Mouse (Mus musculus) cerebellum, adult 2 months (tissue): ENCODE measurements around the gene Snd1. TPM values are rescaled to one million over a fixed set of nuclear protein-coding genes. Genes with fewer than 3 reads are reported as not detected.
A peak's percentile ranks its signal among the peaks of the same experiment; 100 is the strongest.

Experiments used
- DNase-seq, 2 experiments: peaks; one replicate each; pipeline ENCODE4 v3.0.0; 2021
- H3K27ac ChIP-seq: fragments of 200-500 bp; 2 replicates; pipeline ENCODE4 v1.5.1; 2012; ENCODE audit warnings: low read length, control low read depth, inconsistent platforms; ENCODE audit not compliant: insufficient read depth
- H3K27me3 ChIP-seq: fragments of 200-500 bp; 2 replicates; pipeline ENCODE4 v1.6.1; 2012; ENCODE audit warnings: inconsistent platforms, mild to moderate bottlenecking, low read length, moderate library complexity; ENCODE audit not compliant: control insufficient read depth, insufficient read depth
- H3K4me1 ChIP-seq: fragments of 200-500 bp; 2 replicates; pipeline ENCODE4 v1.6.1; 2011; ENCODE audit warnings: low read length; ENCODE audit not compliant: control insufficient read depth, insufficient read depth
- H3K4me3 ChIP-seq: fragments of 200-500 bp; replicated peaks from 2 replicates; pipeline ENCODE3; 2011; ENCODE audit warnings: mild to moderate bottlenecking, low read depth, low read length, control low read depth; ENCODE audit not compliant: insufficient read depth
- CTCF ChIP-seq: fragments of 200-500 bp; IDR thresholded peaks from 2 replicates; pipeline ENCODE4 v1.5.1; 2011; ENCODE audit warnings: low read depth, mild to moderate bottlenecking, control low read depth, low read length, moderate library complexity, borderline replicate concordance; ENCODE audit not compliant: insufficient read depth
- POLR2A ChIP-seq: fragments of 200-500 bp; IDR thresholded peaks from 2 replicates; pipeline ENCODE4 v1.6.1; 2011; ENCODE audit warnings: low read length, control low read depth, borderline replicate concordance; ENCODE audit not compliant: insufficient read depth
- WGBS: fragments of 180-500 bp; shearing (Covaris S2); methylation state at CpG from one replicate; pipeline ENCODE4 v1.1.7; 2018; 5-methylcytosine and 5-hydroxymethylcytosine counted together
- polyA plus RNA-seq: library from polyadenylated mRNA; depleted of rRNA; stranded (reverse); fragments of >200 nt; gene quantifications from 2 replicates; pipeline ENCODE4 v1.2.3, GENCODE M21; 2012

Snd1 gene
- polyA plus RNA-seq, 1 experiment: 57.0 TPM

- WGBS: 28% methylated on average over 14 of the region's 14 CpGs
- H3K4me1 ChIP-seq: peaks cover 33% of the 10 kb centered on the region
- H3K27ac ChIP-seq: peak overlapping the region; percentile 74
- no peak overlapping the region for H3K4me3 ChIP-seq
- DNase-seq: peak; percentile 85 to 91
- H3K27me3 ChIP-seq: no peaks in the 10 kb centered on the region
- TF ChIP-seq POLR2A (no peak), CTCF (no peak)
Observed at GRCm38 (mm10) chr6:28747931-28748670, 273.2 kb downstream of the Snd1 start.

DNA sequence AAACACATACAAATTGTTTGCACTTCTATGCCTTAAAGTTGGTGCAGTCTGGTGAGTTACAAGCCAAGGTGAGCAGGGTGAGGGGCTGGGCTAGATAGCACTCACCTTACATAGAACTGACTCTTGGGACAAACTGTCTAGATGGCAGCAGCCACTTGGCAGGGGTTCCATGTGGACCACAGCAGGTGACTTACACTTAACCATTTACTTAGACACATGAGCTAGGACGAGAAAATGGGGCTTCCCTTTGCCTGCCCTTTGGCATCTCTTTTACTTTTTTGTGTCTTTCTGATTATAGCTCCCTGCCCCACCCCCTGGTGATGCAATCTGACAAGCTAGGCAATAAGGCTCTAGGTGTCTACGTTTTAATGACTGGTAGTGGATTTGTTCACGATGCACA is 274.3 kb downstream of the Snd1 start:
- Histone ChIP-seq H3K27ac (peak overlapping the region; percentile 74), H3K4me3 (no peak overlapping the region), H3K27me3 (no peaks in the 10 kb centered on the region), H3K4me1 (peaks cover 32% of the 10 kb centered on the region)
- 42% methylated on average over 3 of the region's 3 CpGs for WGBS
- DNase-seq: peak in 1 of 2 experiments; percentile 36
- no peak for TF ChIP-seq POLR2A
- TF ChIP-seq CTCF: no peak

GRCm38 (mm10) chr6:28751186-28751585 is 276.2 kb downstream of the Snd1 start:
- H3K4me3 ChIP-seq: no peak overlapping the region
- TF ChIP-seq CTCF (no peak), POLR2A (no peak)
- DNase-seq: peak in 1 of 2 experiments; percentile 29
- peaks cover 28% of the 10 kb centered on the region for H3K4me1 ChIP-seq
- H3K27me3 ChIP-seq: no peaks in the 10 kb centered on the region; the same call in 1 of the 2 replicates
- WGBS: 66% methylated on average over 3 of the region's 3 CpGs
- H3K27ac ChIP-seq: no peak overlapping the region

DNA sequence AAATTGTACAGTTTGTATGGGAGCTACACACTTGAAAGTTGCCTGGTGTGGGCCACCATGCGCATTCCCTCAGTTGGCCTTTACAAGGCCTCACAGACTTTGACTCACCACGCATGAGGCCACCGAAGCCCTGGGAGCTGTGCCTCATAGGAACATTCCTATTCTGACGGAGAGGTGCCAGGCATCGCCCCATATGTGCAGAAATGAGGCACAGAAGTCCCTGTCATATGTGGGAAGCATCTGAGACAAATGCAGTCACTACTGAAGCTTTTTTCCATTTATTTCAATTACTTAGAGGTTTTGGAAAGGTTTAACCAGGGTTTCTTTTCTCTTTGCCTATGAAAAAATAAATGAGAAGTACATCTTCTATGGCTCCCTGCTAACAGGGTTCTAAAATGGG is 278.3 kb downstream of the Snd1 start:
- peaks cover 26% of the 10 kb centered on the region for H3K4me1 ChIP-seq
- peak in 1 of 2 experiments; percentile 25 for DNase-seq
- no peaks in the 10 kb centered on the region; the same call in 1 of the 2 replicates for H3K27me3 ChIP-seq
- H3K4me3 ChIP-seq: no peak overlapping the region
- TF ChIP-seq CTCF (no peak), POLR2A (no peak)
- H3K27ac ChIP-seq: no peak overlapping the region
- 69% methylated on average over 5 of the region's 5 CpGs for WGBS

GRCm38 (mm10) chr6:28753681-28754080 is 278.7 kb downstream of the Snd1 start:
- no peak overlapping the region for H3K27ac ChIP-seq
- no peak for TF ChIP-seq CTCF
- TF ChIP-seq POLR2A: no peak
- H3K4me1 ChIP-seq: peaks cover 22% of the 10 kb centered on the region
- H3K4me3 ChIP-seq: no peak overlapping the region
- no peaks in the 10 kb centered on the region; the same call in 1 of the 2 replicates for H3K27me3 ChIP-seq
- 72% methylated on average over 5 of the region's 5 CpGs for WGBS
- DNase-seq: no peak

DNA sequence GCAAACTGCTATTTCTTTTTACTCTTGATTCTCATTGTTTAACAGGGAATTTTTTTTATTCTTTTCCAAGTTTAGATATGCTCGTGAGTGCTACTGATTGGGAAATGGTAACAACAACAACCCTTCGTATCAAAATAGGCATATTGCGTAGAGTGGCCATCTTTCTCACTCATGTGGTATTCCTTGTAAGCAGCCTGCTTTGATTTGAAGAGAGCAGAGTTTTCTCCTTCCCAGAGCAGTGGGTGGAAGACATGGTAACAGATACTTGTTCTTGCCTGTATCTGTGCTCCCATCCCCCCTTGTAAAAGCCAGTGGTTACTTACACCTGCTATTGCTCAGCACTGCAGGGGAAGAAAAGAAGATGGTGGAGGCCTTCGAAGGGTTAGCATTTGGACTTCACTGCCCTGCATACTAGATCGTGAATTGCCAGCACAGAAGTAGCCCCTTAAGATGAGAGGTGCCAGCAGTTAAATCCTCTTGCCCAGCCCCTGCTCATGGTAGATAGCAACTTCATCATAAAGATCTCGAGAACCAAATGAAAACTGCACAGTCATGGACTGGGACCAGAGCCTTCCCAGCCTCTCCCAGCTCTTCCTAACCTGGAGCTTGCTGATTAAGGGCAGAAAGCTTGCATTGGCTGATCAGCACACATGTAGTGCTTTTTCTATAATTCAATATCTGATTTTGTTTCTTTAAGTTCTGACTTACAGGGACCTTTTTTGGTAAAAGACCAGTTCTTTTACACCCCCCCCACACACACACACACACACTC is 279.4 kb downstream of the Snd1 start:
- Histone ChIP-seq H3K4me1 (peaks cover 16% of the 10 kb centered on the region; the same call in 1 of the 2 replicates), H3K27me3 (no peaks in the 10 kb centered on the region; the same call in 1 of the 2 replicates), H3K4me3 (no peak overlapping the region), H3K27ac (no peak overlapping the region; the same call in 1 of the 2 replicates)
- TF ChIP-seq CTCF (no peak), POLR2A (no peak)
- no peak for DNase-seq
- 94% methylated on average over 6 of the region's 6 CpGs for WGBS

GRCm38 (mm10) chr6:28756306-28757018 is 281.5 kb downstream of the Snd1 start:
- Histone ChIP-seq H3K27ac (0 out of 2 replicates have a peak overlapping the region, but pooled peaks have one; percentile 4), H3K27me3 (no peaks in the 10 kb centered on the region; the same call in 1 of the 2 replicates), H3K4me3 (no peak overlapping the region), H3K4me1 (peaks cover 12% of the 10 kb centered on the region; the same call in 1 of the 2 replicates)
- DNase-seq: peak in 1 of 2 experiments; percentile 36
- 38% methylated on average over 10 of the region's 10 CpGs for WGBS
- TF ChIP-seq POLR2A (no peak), CTCF (no peak)
